Mouse (Mus musculus) heart, embryonic 12.5 days (tissue): Measurements from ENCODE around the gene Pfn1. TPM values are rescaled to one million over a fixed set of nuclear protein-coding genes. Genes with fewer than 3 reads are reported as not detected.

Experiments
- ATAC-seq: fragments of 200-750 bp; cut with Nextera tagmentation; 2 replicates; pipeline ENCODE4 v1.8.0; 2017; ENCODE audit warnings: moderate TSS enrichment, moderate library complexity; ENCODE audit not compliant: insufficient number of reproducible peaks, low FRiP score
- H3K27ac ChIP-seq: fragments of 300-500 bp; sonication (generic); 2 replicates; pipeline ENCODE4 v1.5.1; 2016; ENCODE audit warnings: mild to moderate bottlenecking, moderate library complexity; ENCODE audit not compliant: poor library complexity, severe bottlenecking
- H3K27me3 ChIP-seq: fragments of 300-500 bp; sonication (generic); replicated peaks from 2 replicates; pipeline ENCODE4 v1.6.1; 2016; ENCODE audit warnings: mild to moderate bottlenecking, moderate library complexity
- H3K36me3 ChIP-seq: fragments of 300-500 bp; sonication (generic); 2 replicates; pipeline ENCODE4 v1.6.1; 2016; ENCODE audit warnings: mild to moderate bottlenecking, moderate library complexity
- H3K4me1 ChIP-seq: fragments of 300-500 bp; sonication (generic); replicated peaks from 2 replicates; pipeline ENCODE4 v1.6.1; 2016; ENCODE audit warnings: mild to moderate bottlenecking
- H3K4me2 ChIP-seq: fragments of 300-500 bp; sonication (generic); 2 replicates; pipeline ENCODE4 v1.6.1; 2016; ENCODE audit warnings: mild to moderate bottlenecking, moderate library complexity
- H3K4me3 ChIP-seq: fragments of 300-500 bp; sonication (generic); 2 replicates; pipeline ENCODE4 v1.5.1; 2016; ENCODE audit warnings: mild to moderate bottlenecking
- H3K9ac ChIP-seq: fragments of 300-500 bp; sonication (generic); 2 replicates; pipeline ENCODE4 v1.6.1; 2016; ENCODE audit warnings: mild to moderate bottlenecking, moderate library complexity
- H3K9me3 ChIP-seq: fragments of 300-500 bp; sonication (generic); replicated peaks from 2 replicates; pipeline ENCODE4 v1.6.1; 2016; ENCODE audit warnings: mild to moderate bottlenecking, moderate library complexity
- WGBS: fragments of 180-500 bp; shearing (Covaris S2); methylation state at CpG from one replicate; pipeline ENCODE4 v1.1.7; 2016; 5-methylcytosine and 5-hydroxymethylcytosine counted together
- polyA plus RNA-seq: library from polyadenylated mRNA; unstranded; fragments of >200 nt; fragmentation: Nextera tagmentation; extraction: Ambion mirVana; gene quantifications from 2 replicates; pipeline ENCODE4 v1.2.1, GENCODE M21; 2016

Gene Pfn1
- polyA plus RNA-seq, 1 experiment from 2014 or later, result 1,661 TPM

- peaks cover 29% of the 10 kb centered on the region for H3K4me1 ChIP-seq
- no peak for ATAC-seq
- peaks cover 51% of the 10 kb centered on the region for H3K36me3 ChIP-seq
- no peak overlapping the region for H3K4me2 ChIP-seq
- no peak overlapping the region for H3K4me3 ChIP-seq
- no peak overlapping the region for H3K27ac ChIP-seq
- H3K9me3 ChIP-seq, result no peaks in the 10 kb centered on the region
- no peaks in the 10 kb centered on the region for H3K27me3 ChIP-seq
- H3K9ac ChIP-seq, result no peak overlapping the region
- WGBS, result 78% methylated on average over 6 of the region's 6 CpGs
Measured at GRCm38 (mm10) chr11:70674014-70674413, 19.6 kb upstream of the Pfn1 start.

GRCm38 (mm10) chr11:70671333-70672047 is 17.0 kb upstream of the Pfn1 start:
- peaks cover 47% of the 10 kb centered on the region for H3K36me3 ChIP-seq
- H3K27ac ChIP-seq, result no peak overlapping the region
- 72% methylated on average over 16 of the region's 16 CpGs for WGBS

GRCm38 (mm10) chr11:70670483-70670882 is 16.0 kb upstream of the Pfn1 start:
- Histone ChIP-seq H3K9ac (peak overlapping the region; percentile 88), H3K27ac (peak overlapping the region; percentile 97), H3K4me3 (peak overlapping the region; percentile 74), H3K27me3 (no peaks in the 10 kb centered on the region), H3K9me3 (no peaks in the 10 kb centered on the region), H3K36me3 (peaks cover 44% of the 10 kb centered on the region), H3K4me1 (peaks cover 29% of the 10 kb centered on the region), H3K4me2 (peak overlapping the region; percentile 96)
- 43% methylated on average over 14 of the region's 14 CpGs for WGBS
- no peak for ATAC-seq

More at GRCm38 (mm10) chr11:70671333-70672047, 17.0 kb upstream of the Pfn1 start:
- Histone ChIP-seq H3K27me3 (no peaks in the 10 kb centered on the region), H3K4me2 (peak overlapping the region; percentile 96), H3K4me3 (no peak overlapping the region), H3K4me1 (peaks cover 38% of the 10 kb centered on the region), H3K9me3 (no peaks in the 10 kb centered on the region), H3K9ac (0 out of 2 replicates have a peak overlapping the region, but pooled peaks have one; percentile 13)
- no peak for ATAC-seq

GRCm38 (mm10) chr11:70669582-70670345 is 15.3 kb upstream of the Pfn1 start:
- H3K9me3 ChIP-seq, result no peaks in the 10 kb centered on the region
- H3K27ac ChIP-seq, result peak overlapping the region; percentile 97
- H3K27me3 ChIP-seq, result no peaks in the 10 kb centered on the region
- peak overlapping the region; percentile 96 for H3K4me2 ChIP-seq
- WGBS, result 0% methylated on average over 31 of the region's 31 CpGs
- peak; percentile 14 for ATAC-seq
- peaks cover 44% of the 10 kb centered on the region for H3K36me3 ChIP-seq
- H3K4me1 ChIP-seq, result peaks cover 29% of the 10 kb centered on the region
- H3K9ac ChIP-seq, result peak overlapping the region; percentile 88
- H3K4me3 ChIP-seq, result peak overlapping the region; percentile 74

GRCm38 (mm10) chr11:70668771-70669505 is 14.5 kb upstream of the Pfn1 start, which contains the start of gene Spag7:
Spag7 (minus strand) TSS chr11:70669416.
- peak; percentile 95 for ATAC-seq
- Histone ChIP-seq H3K4me1 (peaks cover 34% of the 10 kb centered on the region), H3K9me3 (no peaks in the 10 kb centered on the region), H3K36me3 (peaks cover 45% of the 10 kb centered on the region), H3K27ac (peak within 1 kb of the TSS; percentile 97), H3K4me3 (peak within 1 kb of the TSS; percentile 74), H3K27me3 (no peaks in the 10 kb centered on the region), H3K9ac (peak within 1 kb of the TSS; percentile 88), H3K4me2 (peak within 1 kb of the TSS; percentile 96)
- WGBS, result under 1% methylated on average over 44 of the region's 44 CpGs

- no peaks in the 10 kb centered on the region for H3K9me3 ChIP-seq
- WGBS, result under 1% methylated on average over 15 of the region's 15 CpGs
- peak overlapping the region; percentile 96 for H3K4me2 ChIP-seq
- peak; percentile 46 for ATAC-seq
- peak overlapping the region; percentile 94 for H3K27ac ChIP-seq
- H3K4me1 ChIP-seq, result peaks cover 36% of the 10 kb centered on the region
- H3K4me3 ChIP-seq, result peak overlapping the region; percentile 74
- H3K36me3 ChIP-seq, result peaks cover 46% of the 10 kb centered on the region
- H3K9ac ChIP-seq, result peak overlapping the region; percentile 82
- no peaks in the 10 kb centered on the region for H3K27me3 ChIP-seq
Measured at GRCm38 (mm10) chr11:70668335-70668770, 13.9 kb upstream of the Pfn1 start.

GRCm38 (mm10) chr11:70667271-70668150 is 13.1 kb upstream of the Pfn1 start:
- peak overlapping the region; percentile 94; the same call in 1 of the 2 replicates for H3K27ac ChIP-seq
- no peak for ATAC-seq
- peaks cover 52% of the 10 kb centered on the region for H3K36me3 ChIP-seq
- peak overlapping the region; percentile 50 for H3K9ac ChIP-seq
- no peaks in the 10 kb centered on the region for H3K9me3 ChIP-seq
- 68% methylated on average over 14 of the region's 14 CpGs for WGBS
- H3K4me2 ChIP-seq, result peak overlapping the region; percentile 96
- H3K4me3 ChIP-seq, result peak overlapping the region; percentile 74
- H3K27me3 ChIP-seq, result no peaks in the 10 kb centered on the region
- H3K4me1 ChIP-seq, result peaks cover 36% of the 10 kb centered on the region

- Histone ChIP-seq H3K9ac (no peak overlapping the region), H3K36me3 (peaks cover 58% of the 10 kb centered on the region)
- WGBS, result 92% methylated on average over 8 of the region's 8 CpGs
Measured at GRCm38 (mm10) chr11:70666687-70667086, 12.2 kb upstream of the Pfn1 start.

GRCm38 (mm10) chr11:70664741-70665140 is 10.3 kb upstream of the Pfn1 start:
- H3K36me3 ChIP-seq, result peaks cover 70% of the 10 kb centered on the region
- no peak for ATAC-seq
- no peak overlapping the region for H3K9ac ChIP-seq
- H3K4me3 ChIP-seq, result no peak overlapping the region
- no peak overlapping the region for H3K27ac ChIP-seq
- H3K27me3 ChIP-seq, result no peaks in the 10 kb centered on the region
- H3K4me1 ChIP-seq, result peaks cover 21% of the 10 kb centered on the region
- H3K9me3 ChIP-seq, result no peaks in the 10 kb centered on the region
- 91% methylated on average over 9 of the region's 9 CpGs for WGBS
- H3K4me2 ChIP-seq, result no peak overlapping the region

More at GRCm38 (mm10) chr11:70666687-70667086, 12.2 kb upstream of the Pfn1 start:
- Histone ChIP-seq H3K27me3 (no peaks in the 10 kb centered on the region), H3K9me3 (no peaks in the 10 kb centered on the region), H3K4me3 (no peak overlapping the region), H3K27ac (no peak overlapping the region), H3K4me1 (peaks cover 29% of the 10 kb centered on the region), H3K4me2 (no peak overlapping the region)
- no peak for ATAC-seq

GRCm38 (mm10) chr11:70663957-70664356 is 9.5 kb upstream of the Pfn1 start:
- Histone ChIP-seq H3K9me3 (no peaks in the 10 kb centered on the region), H3K27me3 (no peaks in the 10 kb centered on the region), H3K4me3 (no peak overlapping the region), H3K4me1 (peaks cover 27% of the 10 kb centered on the region), H3K27ac (0 out of 2 replicates have a peak overlapping the region, but pooled peaks have one; percentile 14), H3K36me3 (peaks cover 78% of the 10 kb centered on the region), H3K9ac (no peak overlapping the region), H3K4me2 (no peak overlapping the region)
- no peak for ATAC-seq
- WGBS, result 87% methylated on average over 6 of the region's 6 CpGs
